Mouse (Mus musculus) heart, postnatal 0 days (tissue): Measurements from ENCODE around the gene Mmp9. TPM values are rescaled to one million over a fixed set of nuclear protein-coding genes. Genes with fewer than 3 reads are reported as not detected.

Experiments used
- ATAC-seq: fragments of 200-750 bp; cut with Nextera tagmentation; 2 replicates; pipeline ENCODE4 v1.8.0; 2017; ENCODE audit warnings: low read depth, moderate number of reproducible peaks, moderate library complexity; ENCODE audit not compliant: insufficient read depth
- DNase-seq: peaks from one replicate; pipeline ENCODE4 v3.0.0-alpha.2; 2016; ENCODE audit warnings: low spot score
- H3K27ac ChIP-seq: fragments of 300-500 bp; sonication (generic); 2 replicates; pipeline ENCODE4 v1.5.1; 2014; ENCODE audit warnings: low read depth, mild to moderate bottlenecking
- H3K27me3 ChIP-seq: fragments of 300-500 bp; sonication (generic); 2 replicates; pipeline ENCODE4 v1.6.1; 2014; ENCODE audit warnings: low read length, mixed read lengths; ENCODE audit not compliant: control insufficient read depth, insufficient read depth
- H3K36me3 ChIP-seq: fragments of 300-500 bp; sonication (generic); replicated peaks from 2 replicates; pipeline ENCODE4 v1.6.1; 2014; ENCODE audit warnings: low read length, mixed read lengths; ENCODE audit not compliant: control insufficient read depth, insufficient read depth
- H3K4me1 ChIP-seq: fragments of 300-500 bp; sonication (generic); 2 replicates; pipeline ENCODE4 v1.6.1; 2014; ENCODE audit warnings: antibody characterized with exemption; ENCODE audit not compliant: control insufficient read depth, insufficient read depth
- H3K4me2 ChIP-seq: fragments of 300-500 bp; sonication (generic); 2 replicates; pipeline ENCODE4 v1.6.1; 2014; ENCODE audit warnings: low read depth, mild to moderate bottlenecking, low read length, moderate library complexity
- H3K4me3 ChIP-seq: fragments of 300-500 bp; sonication (generic); 2 replicates; pipeline ENCODE4 v1.5.1; 2014; ENCODE audit warnings: low read depth, low read length
- H3K9ac ChIP-seq: fragments of 300-500 bp; sonication (generic); replicated peaks from 2 replicates; pipeline ENCODE4 v1.6.1; 2014; ENCODE audit warnings: low read depth, low read length, mixed read lengths
- H3K9me3 ChIP-seq: fragments of 300-500 bp; sonication (generic); replicated peaks from 2 replicates; pipeline ENCODE4 v1.6.1; 2016; ENCODE audit warnings: low read length; ENCODE audit not compliant: control insufficient read depth
- CTCF ChIP-seq: IDR thresholded peaks from 2 replicates; pipeline ENCODE4 v1.5.1; 2016; ENCODE audit warnings: antibody characterized with exemption, control low read depth, low read depth
- EP300 ChIP-seq: IDR thresholded peaks from 2 replicates; pipeline ENCODE4 v1.6.1; 2016; ENCODE audit warnings: antibody characterized with exemption, low read depth
- WGBS: fragments of 180-500 bp; shearing (Covaris S2); extraction: QIAGEN DNeasy Blood & Tissue Kit; methylation state at CpG from one replicate; pipeline ENCODE4 v1.1.7; 2014; 5-methylcytosine and 5-hydroxymethylcytosine counted together
- polyA plus RNA-seq: library from polyadenylated mRNA; unstranded; fragments of >200 nt; fragmentation: Nextera tagmentation; extraction: Ambion mirVana; gene quantifications from 2 replicates; pipeline ENCODE4 v1.2.1, GENCODE M21; 2015
- total RNA-seq: library from RNA; depleted of rRNA; stranded (reverse); fragments of >200 nt; gene quantifications from 2 replicates; pipeline ENCODE4 v1.2.3, GENCODE M21; 2014; ENCODE audit warnings: low replicate concordance

The Mmp9 gene
- total and polyA plus RNA-seq, 2 experiments from 2014 or later = 0.08 to 0.64 TPM

- no peaks in the 10 kb centered on the region for H3K9me3 ChIP-seq
- H3K4me2 ChIP-seq = no peak overlapping the region
- peaks cover 99% of the 10 kb centered on the region for H3K36me3 ChIP-seq
- no peak overlapping the region for H3K9ac ChIP-seq
- no peak overlapping the region for H3K27ac ChIP-seq
- DNase-seq (no peak), ATAC-seq (no peak)
- no peaks in the 10 kb centered on the region for H3K4me1 ChIP-seq
- 73% methylated on average over 1 of the region's 1 CpGs for WGBS
- TF ChIP-seq CTCF = peak; percentile 14; the same call in 1 of the 2 replicates
- TF ChIP-seq EP300 = no peak
- H3K4me3 ChIP-seq = no peak overlapping the region
- H3K27me3 ChIP-seq = no peaks in the 10 kb centered on the region
These were observed 45.9 kb upstream of the Mmp9 start for GRCm38 (mm10) chr2:164894644-164895043.

- H3K27ac ChIP-seq = no peak overlapping the region
- 91% methylated on average over 6 of the region's 6 CpGs for WGBS
- H3K36me3 ChIP-seq = peaks cover 99% of the 10 kb centered on the region
- TF ChIP-seq CTCF (no peak), EP300 (no peak)
- no peaks in the 10 kb centered on the region for H3K9me3 ChIP-seq
- H3K4me1 ChIP-seq = no peaks in the 10 kb centered on the region
- H3K4me3 ChIP-seq = no peak overlapping the region
- H3K27me3 ChIP-seq = no peaks in the 10 kb centered on the region
- no peak overlapping the region for H3K9ac ChIP-seq
- no peak for DNase-seq
- H3K4me2 ChIP-seq = no peak overlapping the region
- no peak for ATAC-seq
These were observed 44.7 kb upstream of the Mmp9 start for GRCm38 (mm10) chr2:164895885-164896284.

- no peaks in the 10 kb centered on the region for H3K27me3 ChIP-seq
- WGBS = 89% methylated on average over 7 of the region's 7 CpGs
- H3K27ac ChIP-seq = no peak overlapping the region
- H3K36me3 ChIP-seq = peaks cover 99% of the 10 kb centered on the region
- no peaks in the 10 kb centered on the region for H3K9me3 ChIP-seq
- no peaks in the 10 kb centered on the region for H3K4me1 ChIP-seq
- DNase-seq (no peak), ATAC-seq (no peak)
- H3K4me2 ChIP-seq = no peak overlapping the region
- TF ChIP-seq EP300 (no peak), CTCF (no peak)
- no peak overlapping the region for H3K4me3 ChIP-seq
- H3K9ac ChIP-seq = no peak overlapping the region
These were observed 42.6 kb upstream of the Mmp9 start for GRCm38 (mm10) chr2:164898008-164898407.

- Histone ChIP-seq H3K36me3 (peaks cover 97% of the 10 kb centered on the region), H3K4me2 (no peak overlapping the region), H3K9ac (no peak overlapping the region), H3K27ac (no peak overlapping the region), H3K4me1 (no peaks in the 10 kb centered on the region), H3K4me3 (no peak overlapping the region), H3K9me3 (no peaks in the 10 kb centered on the region), H3K27me3 (no peaks in the 10 kb centered on the region)
- no peak for DNase-seq
- no peak for TF ChIP-seq EP300
- no peak for TF ChIP-seq CTCF
- no peak for ATAC-seq
- WGBS = 91% methylated on average over 15 of the region's 15 CpGs
These were observed 41.5 kb upstream of the Mmp9 start for GRCm38 (mm10) chr2:164899034-164899433.

GRCm38 (mm10) chr2:164899723-164900459 lies 40.7 kb upstream of the Mmp9 start:
- H3K27me3 ChIP-seq = no peaks in the 10 kb centered on the region
- no peaks in the 10 kb centered on the region for H3K9me3 ChIP-seq
- TF ChIP-seq EP300 = no peak
- TF ChIP-seq CTCF = no peak
- no peak overlapping the region for H3K27ac ChIP-seq
- H3K4me3 ChIP-seq = no peak overlapping the region
- no peaks in the 10 kb centered on the region for H3K4me1 ChIP-seq
- H3K9ac ChIP-seq = no peak overlapping the region
- DNase-seq = no peak
- no peak overlapping the region for H3K4me2 ChIP-seq
- 90% methylated on average over 16 of the region's 16 CpGs for WGBS
- H3K36me3 ChIP-seq = peaks cover 97% of the 10 kb centered on the region
- no peak for ATAC-seq

- peaks cover 6% of the 10 kb centered on the region; the same call in 1 of the 2 replicates for H3K9me3 ChIP-seq
- no peak overlapping the region for H3K4me2 ChIP-seq
- H3K36me3 ChIP-seq = peaks cover 97% of the 10 kb centered on the region
- WGBS = 82% methylated on average over 13 of the region's 13 CpGs
- no peak for TF ChIP-seq CTCF
- ATAC-seq (no peak), DNase-seq (no peak)
- no peaks in the 10 kb centered on the region for H3K4me1 ChIP-seq
- no peak overlapping the region for H3K4me3 ChIP-seq
- H3K27me3 ChIP-seq = no peaks in the 10 kb centered on the region
- no peak overlapping the region for H3K9ac ChIP-seq
- H3K27ac ChIP-seq = no peak overlapping the region
These were observed 39.2 kb upstream of the Mmp9 start for GRCm38 (mm10) chr2:164901380-164901779.
